Mouse (Mus musculus): ENCODE data around the gene Nsl1.

DNA sequence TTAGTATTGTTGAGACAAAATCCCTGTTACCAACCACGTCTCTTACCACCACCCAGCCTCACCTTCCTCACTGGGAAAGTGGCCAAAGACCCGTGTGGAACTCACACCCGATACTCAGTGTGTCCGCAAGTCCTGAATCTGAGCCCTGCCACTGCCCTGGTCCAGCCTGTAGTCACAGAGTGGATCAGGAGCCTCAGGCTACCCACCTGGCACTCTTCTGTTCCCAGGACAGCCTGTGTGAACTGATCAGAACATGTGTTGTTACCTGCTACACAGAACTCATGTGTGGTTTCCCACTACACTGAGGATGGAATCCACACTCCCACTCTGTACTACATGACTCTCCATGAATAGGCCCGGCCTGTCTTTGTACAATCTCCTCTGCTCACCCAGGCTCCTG is 20.7 kb upstream of the Nsl1 start:
- TF ChIP-seq CTCF (IDR thresholded peaks at IDR 0.05; ENCODE audit: insufficient read depth, low read length) (no peak), POLR2A (IDR thresholded peaks at IDR 0.05; ENCODE audit: borderline replicate concordance, extremely low read depth, low read depth, low read length) (no peak)
